Mouse (Mus musculus): ENCODE data around the gene Oat. TPM values are rescaled to one million over a fixed set of nuclear protein-coding genes. Genes with fewer than 3 reads are reported as not detected.

The Oat gene
- total and polyA plus RNA-seq, 3 experiments = 87.6 to 204 (median 104) TPM

DNA sequence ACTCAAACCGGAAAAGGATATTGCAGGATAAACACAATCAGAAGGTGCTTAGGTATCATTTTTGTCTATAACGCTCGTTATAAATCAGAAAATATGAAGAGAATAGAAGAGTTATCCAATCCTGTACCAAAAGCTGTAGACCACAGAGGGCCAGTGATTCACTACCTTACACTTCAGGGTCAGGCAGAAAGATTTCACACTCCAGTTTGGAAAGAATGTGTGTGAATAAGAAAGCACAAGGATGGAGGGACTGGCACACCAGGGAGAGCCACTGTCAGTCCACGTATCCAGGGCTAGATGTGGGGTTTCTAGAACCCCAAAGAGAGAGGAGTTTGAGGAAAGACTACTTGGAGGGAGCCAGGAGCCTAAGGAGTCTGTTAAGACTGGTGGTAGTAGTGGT is 693 bp upstream of the Oat start:
- H3K4me2 ChIP-seq (ENCODE audit: insufficient read depth, low read depth, poor library complexity, severe bottlenecking) = 0 out of 2 replicates have a peak overlapping the region, but pooled peaks have one; percentile 80
- H3K4me3 ChIP-seq (replicated peaks in 1 of 3; ENCODE audit: low read depth in 2 of 3, low read length in 2 of 3, poor library complexity in 1 of 3) = no peak overlapping the region
- dilution Hi-C loops (cut with MboI; ENCODE audit: extremely low pct_ligation_motif_present, extremely low pct_unique_long_range_greater_than_20kb, low sequenced_read_pairs) = no loop called here
- H3K9ac ChIP-seq (ENCODE audit: insufficient read depth, low read depth) = no peak overlapping the region; the same call in 1 of the 2 replicates
- peaks cover 3 to 34% of the 10 kb centered on the region in 2 experiments; a peak in 3 of 4 replicates for H3K4me1 ChIP-seq (ENCODE audit: control insufficient read depth in 1 of 2, insufficient read depth in 2 of 2)
- no peak overlapping the region for H3K27ac ChIP-seq (ENCODE audit: insufficient read depth, low read depth)
- TF ChIP-seq SMC3 (IDR thresholded peaks at IDR 0.05; ENCODE audit: low read depth, low read length) (no peak), ZMIZ1 (IDR thresholded peaks at IDR 0.05; ENCODE audit: low read depth, low read length) (no peak), IRF4 (IDR thresholded peaks at IDR 0.05; ENCODE audit: low read depth, low read length) (no peak), NRF1 (IDR thresholded peaks at IDR 0.05; ENCODE audit: low read depth, low read length) (no peak), MYC (IDR thresholded peaks at IDR 0.05; ENCODE audit: low read depth, low read length) (no peak), USF2 (conservative IDR thresholded peaks at IDR 0.05; ENCODE audit: low read depth, low read length) (no peak), BHLHE40 (IDR thresholded peaks at IDR 0.05; ENCODE audit: low read depth, low read length) (no peak), CTCF (conservative IDR thresholded peaks at IDR 0.05 in 1 of 2, IDR thresholded peaks at IDR 0.05 in 1 of 2; ENCODE audit: low read depth in 2 of 2, low read length in 2 of 2) (no peak), MAX (IDR thresholded peaks at IDR 0.05; ENCODE audit: low read length) (no peak), MXI1 (IDR thresholded peaks at IDR 0.05; ENCODE audit: low read depth, low read length) (no peak), RAD21 (IDR thresholded peaks at IDR 0.05; ENCODE audit: low read depth, low read length) (no peak), MAFK (IDR thresholded peaks at IDR 0.05; ENCODE audit: insufficient replicate concordance, low read length) (no peak), SIN3A (IDR thresholded peaks at IDR 0.05; ENCODE audit: low read length) (no peak), UBTF (IDR thresholded peaks at IDR 0.05; ENCODE audit: low read depth, low read length) (no peak), ZKSCAN1 (IDR thresholded peaks at IDR 0.05; ENCODE audit: borderline replicate concordance, low read depth, low read length) (no peak), PAX5 (IDR thresholded peaks at IDR 0.05; ENCODE audit: low read length) (no peak), JUND (conservative IDR thresholded peaks at IDR 0.05; ENCODE audit: low read depth, low read length) (no peak), KAT2A (IDR thresholded peaks at IDR 0.05; ENCODE audit: insufficient replicate concordance, low read length) (no peak)
- H3K36me3 ChIP-seq (replicated peaks in 1 of 2; ENCODE audit: control insufficient read depth in 1 of 2, insufficient read depth in 1 of 2, low read length in 1 of 2) = no peaks in the 10 kb centered on the region
- H3K79me2 ChIP-seq (replicated peaks; ENCODE audit: control insufficient read depth, extremely low read depth, insufficient read depth, poor library complexity, severe bottlenecking) = peaks cover 21% of the 10 kb centered on the region
- peaks cover 27% of the 10 kb centered on the region for H3K27me3 ChIP-seq (replicated peaks)
- H3K9me3 ChIP-seq (replicated peaks; ENCODE audit: low read length) = no peaks in the 10 kb centered on the region
- in situ Hi-C loops (cut with MboI; ENCODE audit: low pct_ligation_motif_present, low pct_unique_long_range_greater_than_20kb, low sequenced_read_pairs) = no loop called here
- DNase-seq (ENCODE audit: extremely low read depth) = no peak

DNA sequence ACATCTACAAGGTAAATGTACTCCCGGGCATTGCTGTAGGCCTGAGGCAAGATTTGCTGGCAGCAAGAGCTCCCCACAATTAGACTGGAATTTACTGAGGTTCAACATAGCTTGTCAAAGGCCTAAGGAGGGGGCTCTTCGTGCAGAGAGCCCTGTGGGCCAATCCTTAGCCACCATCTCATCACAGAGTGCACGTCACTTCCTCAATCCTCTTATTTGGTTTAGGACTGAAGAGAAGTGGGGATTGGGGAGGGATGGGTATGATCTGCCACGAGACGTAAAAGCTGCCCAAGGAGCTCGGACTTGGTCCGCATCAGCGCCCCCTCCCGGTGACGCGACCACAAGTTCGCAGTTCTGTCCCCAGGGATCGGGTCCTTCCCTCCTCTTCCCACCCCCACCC is 575 bp downstream of the Oat start:
- in situ Hi-C loops (cut with MboI; ENCODE audit: low pct_ligation_motif_present, low pct_unique_long_range_greater_than_20kb, low sequenced_read_pairs) (no loop called here), dilution Hi-C loops (cut with MboI; ENCODE audit: extremely low pct_ligation_motif_present, extremely low pct_unique_long_range_greater_than_20kb, low sequenced_read_pairs) (no loop called here)
- peak overlapping the region; percentile 66 to 93 (median 71) for H3K4me3 ChIP-seq (replicated peaks in 1 of 3; ENCODE audit: low read depth in 2 of 3, low read length in 2 of 3, poor library complexity in 1 of 3)
- H3K27ac ChIP-seq (ENCODE audit: insufficient read depth, low read depth) = peak overlapping the region; percentile 24; the same call in 1 of the 2 replicates
- peaks cover 28% of the 10 kb centered on the region for H3K79me2 ChIP-seq (replicated peaks; ENCODE audit: control insufficient read depth, extremely low read depth, insufficient read depth, poor library complexity, severe bottlenecking)
- peaks cover 3 to 43% of the 10 kb centered on the region in 2 experiments; a peak in 3 of 4 replicates for H3K4me1 ChIP-seq (ENCODE audit: control insufficient read depth in 1 of 2, insufficient read depth in 2 of 2)
- peaks cover 20% of the 10 kb centered on the region for H3K27me3 ChIP-seq (replicated peaks)
- peak overlapping the region; percentile 82 for H3K4me2 ChIP-seq (ENCODE audit: insufficient read depth, low read depth, poor library complexity, severe bottlenecking)
- H3K36me3 ChIP-seq (replicated peaks in 1 of 2; ENCODE audit: control insufficient read depth in 1 of 2, insufficient read depth in 1 of 2, low read length in 1 of 2) = peaks cover 0 to under 1% of the 10 kb centered on the region in 2 experiments
- H3K9me3 ChIP-seq (replicated peaks; ENCODE audit: low read length) = no peaks in the 10 kb centered on the region
- H3K9ac ChIP-seq (ENCODE audit: insufficient read depth, low read depth) = peak overlapping the region; percentile 74
- DNase-seq (ENCODE audit: extremely low read depth) = peak; percentile 95
- no peak for TF ChIP-seq KAT2A (IDR thresholded peaks at IDR 0.05; ENCODE audit: insufficient replicate concordance, low read length)
- no peak for TF ChIP-seq NRF1 (IDR thresholded peaks at IDR 0.05; ENCODE audit: low read depth, low read length)
- TF ChIP-seq MXI1 (IDR thresholded peaks at IDR 0.05; ENCODE audit: low read depth, low read length) = peak; percentile 53; the same call in 1 of the 2 replicates
- TF ChIP-seq TCF12 (IDR thresholded peaks at IDR 0.05; ENCODE audit: low read depth, low read length) = peak; percentile 29; the same call in 1 of the 2 replicates
- peak; percentile 47; the same call in 1 of the 2 replicates for TF ChIP-seq SIN3A (IDR thresholded peaks at IDR 0.05; ENCODE audit: low read length)
- peak in 1 of 2 experiments; percentile 67; a peak in 2 of 4 replicates for TF ChIP-seq CTCF (conservative IDR thresholded peaks at IDR 0.05 in 1 of 2, IDR thresholded peaks at IDR 0.05 in 1 of 2; ENCODE audit: low read depth in 2 of 2, low read length in 2 of 2)
- TF ChIP-seq ZNF384 (IDR thresholded peaks at IDR 0.05; ENCODE audit: low read depth, low read length) = no peak
- TF ChIP-seq RCOR1 (conservative IDR thresholded peaks at IDR 0.05; ENCODE audit: low read depth, low read length) = no peak
- no peak for TF ChIP-seq POLR2A (IDR thresholded peaks at IDR 0.05; ENCODE audit: low read depth, low read length)
- TF ChIP-seq E2F4 (IDR thresholded peaks at IDR 0.05; ENCODE audit: insufficient replicate concordance, low read depth, low read length) = 0 out of 2 replicates have a peak, but pooled peaks have one; percentile 19
- TF ChIP-seq EP300 (IDR thresholded peaks at IDR 0.05; ENCODE audit: low read length) = no peak; the same call in 1 of the 2 replicates
- TF ChIP-seq JUND (conservative IDR thresholded peaks at IDR 0.05; ENCODE audit: low read depth, low read length) = no peak
- TF ChIP-seq BHLHE40 (IDR thresholded peaks at IDR 0.05; ENCODE audit: low read depth, low read length) = peak; percentile 63
- TF ChIP-seq PAX5 (IDR thresholded peaks at IDR 0.05; ENCODE audit: low read length) = no peak
- TF ChIP-seq USF1 (IDR thresholded peaks at IDR 0.05; ENCODE audit: low read depth, low read length) = no peak
- no peak for TF ChIP-seq ZC3H11A (IDR thresholded peaks at IDR 0.05; ENCODE audit: low read depth, low read length)
- peak; percentile 67 for TF ChIP-seq ELF1 (IDR thresholded peaks at IDR 0.05; ENCODE audit: low read depth, low read length)
- TF ChIP-seq JUN (IDR thresholded peaks at IDR 0.05; ENCODE audit: insufficient read depth, low read depth, low read length) = 0 out of 2 replicates have a peak, but pooled peaks have one; percentile 13
- no peak for TF ChIP-seq USF2 (conservative IDR thresholded peaks at IDR 0.05; ENCODE audit: low read depth, low read length)
- peak; percentile 9 for TF ChIP-seq RAD21 (IDR thresholded peaks at IDR 0.05; ENCODE audit: low read depth, low read length)
- TF ChIP-seq MAZ (IDR thresholded peaks at IDR 0.05; ENCODE audit: low read depth, low read length) = peak; percentile 75; the same call in 1 of the 2 replicates
- 0 out of 2 replicates have a peak, but pooled peaks have one; percentile 23 for TF ChIP-seq ETS1 (conservative IDR thresholded peaks at IDR 0.05; ENCODE audit: low read depth, low read length)
